Mouse (Mus musculus) brain, embryonic 14.5 days (tissue): ENCODE results near the gene Cdc42.

Experiments used
- CTCF ChIP-seq: fragments of 200-500 bp; IDR thresholded peaks from 2 replicates; pipeline ENCODE4 v1.5.1; 2012; ENCODE audit warnings: inconsistent platforms, mild to moderate bottlenecking, moderate library complexity, borderline replicate concordance; ENCODE audit not compliant: insufficient read depth, insufficient read length; ENCODE audit errors: extremely low read depth
- POLR2A ChIP-seq: fragments of 200-500 bp; IDR thresholded peaks from 2 replicates; pipeline ENCODE4 v1.6.1; 2012; ENCODE audit warnings: mild to moderate bottlenecking, inconsistent platforms, borderline replicate concordance; ENCODE audit not compliant: poor library complexity, insufficient read depth, insufficient read length, severe bottlenecking; ENCODE audit errors: extremely low read depth

DNA sequence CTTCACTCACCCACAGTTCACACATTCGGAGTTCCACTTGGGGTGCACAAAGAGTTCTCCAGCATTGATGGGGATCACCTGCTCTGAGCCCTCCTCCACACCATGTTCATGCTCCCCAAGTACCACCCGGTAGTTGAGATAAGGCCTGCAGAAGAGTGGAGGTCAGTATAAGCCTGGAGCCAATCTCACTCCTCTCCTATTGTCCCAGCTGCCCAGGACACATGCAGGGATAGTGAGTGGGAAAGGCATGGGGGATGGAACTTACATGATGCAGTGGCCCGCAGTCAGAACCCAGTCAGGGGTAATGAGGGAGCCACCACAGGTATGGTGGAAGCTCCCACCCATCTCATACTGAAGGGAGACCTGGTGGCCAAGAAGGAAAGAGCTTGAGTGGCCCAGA, 48.1 kb upstream of the Cdc42 start:
- TF ChIP-seq CTCF (no peak), POLR2A (no peak)
